Mouse (Mus musculus) right cerebral cortex, postnatal 36 days (tissue): ENCODE results near the gene Mto1.
A peak's percentile ranks its signal among the peaks of the same experiment; 100 is the strongest.
"Not testable (repeated sequence)": the region's sequence is repeated elsewhere in the genome, so short reads cannot be mapped to it uniquely, and the experiment has no call there.

Experiments
- DNase-seq, 2 experiments: peaks; one replicate each; pipeline ENCODE4 v3.0.0; 2022; ENCODE audit warnings: low spot score in 2 of 2, mixed read lengths in 1 of 2

Mto1 gene

GRCm38 (mm10) chr9:78506002-78506721 lies 58.2 kb downstream of the Mto1 start:
- DNase-seq = no peak

DNA sequence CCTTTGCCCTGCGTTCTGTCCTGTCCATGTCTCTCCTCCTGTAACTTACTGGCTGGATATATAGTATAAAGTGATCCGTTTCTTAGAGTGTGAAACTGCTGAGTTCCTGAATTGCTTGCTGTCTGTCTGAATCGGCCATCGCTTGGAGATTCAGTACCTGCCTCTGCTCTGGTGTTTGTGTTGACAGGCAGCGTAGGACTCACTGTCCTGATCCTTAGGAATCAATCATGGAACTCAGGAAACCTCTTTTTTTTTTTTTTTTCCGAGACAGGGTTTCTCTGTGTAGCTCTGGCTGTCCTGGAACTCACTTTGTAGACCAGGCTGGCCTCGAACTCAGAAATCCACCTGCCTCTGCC lies 58.7 kb downstream of the Mto1 start:
- DNase-seq = no peak

DNA sequence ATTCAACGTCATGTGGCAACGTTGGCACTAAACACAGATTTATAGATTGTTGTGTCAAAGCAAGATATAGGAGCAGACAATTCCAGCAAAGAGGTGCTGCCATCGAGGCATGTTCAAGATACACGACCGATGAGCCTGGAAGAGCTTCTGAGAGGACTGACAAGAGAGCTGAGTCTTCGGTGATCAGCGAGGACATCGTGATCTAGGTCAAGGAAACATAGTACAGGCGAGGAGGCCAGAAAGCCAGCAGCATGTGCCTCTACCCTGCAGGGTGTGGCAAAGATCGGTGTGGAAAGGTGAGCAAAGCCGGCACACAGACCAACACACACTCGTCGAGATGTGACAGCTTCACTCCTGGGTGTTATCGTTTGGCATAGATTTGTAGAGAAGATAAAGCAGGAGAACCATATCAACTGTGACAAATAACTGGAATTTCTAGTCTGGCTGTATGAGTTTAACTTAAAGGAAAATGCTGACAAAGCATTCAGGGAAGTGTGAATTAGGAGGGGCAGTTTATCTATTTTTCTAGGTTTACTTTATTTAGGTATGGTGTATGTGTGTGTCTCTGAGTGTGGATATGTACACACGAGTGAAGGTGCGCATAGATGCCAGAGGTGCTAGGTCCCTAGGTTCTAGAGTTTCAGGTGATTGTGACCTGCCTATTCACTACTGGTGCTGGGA lies 60.2 kb downstream of the Mto1 start:
- no peak for DNase-seq

DNA sequence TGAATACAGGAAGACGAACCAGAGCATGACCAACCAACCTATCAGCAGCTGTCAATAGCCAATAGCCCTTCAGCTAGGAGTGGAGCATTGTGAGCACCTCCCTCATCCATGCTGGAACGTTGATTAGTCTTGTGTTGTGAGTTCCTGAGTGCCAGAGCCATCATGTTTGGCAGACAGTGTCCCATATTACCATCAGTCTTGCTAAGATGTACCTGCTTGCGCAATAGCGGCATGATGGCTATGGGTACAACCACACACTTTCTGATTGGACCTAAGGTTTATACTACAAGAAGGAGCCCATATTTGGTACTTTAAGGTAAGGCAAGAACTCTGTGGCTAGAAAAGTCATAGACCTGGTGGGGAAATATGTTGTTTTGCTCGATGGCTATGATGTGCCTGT lies 63.7 kb downstream of the Mto1 start:
- no peak for DNase-seq

DNA sequence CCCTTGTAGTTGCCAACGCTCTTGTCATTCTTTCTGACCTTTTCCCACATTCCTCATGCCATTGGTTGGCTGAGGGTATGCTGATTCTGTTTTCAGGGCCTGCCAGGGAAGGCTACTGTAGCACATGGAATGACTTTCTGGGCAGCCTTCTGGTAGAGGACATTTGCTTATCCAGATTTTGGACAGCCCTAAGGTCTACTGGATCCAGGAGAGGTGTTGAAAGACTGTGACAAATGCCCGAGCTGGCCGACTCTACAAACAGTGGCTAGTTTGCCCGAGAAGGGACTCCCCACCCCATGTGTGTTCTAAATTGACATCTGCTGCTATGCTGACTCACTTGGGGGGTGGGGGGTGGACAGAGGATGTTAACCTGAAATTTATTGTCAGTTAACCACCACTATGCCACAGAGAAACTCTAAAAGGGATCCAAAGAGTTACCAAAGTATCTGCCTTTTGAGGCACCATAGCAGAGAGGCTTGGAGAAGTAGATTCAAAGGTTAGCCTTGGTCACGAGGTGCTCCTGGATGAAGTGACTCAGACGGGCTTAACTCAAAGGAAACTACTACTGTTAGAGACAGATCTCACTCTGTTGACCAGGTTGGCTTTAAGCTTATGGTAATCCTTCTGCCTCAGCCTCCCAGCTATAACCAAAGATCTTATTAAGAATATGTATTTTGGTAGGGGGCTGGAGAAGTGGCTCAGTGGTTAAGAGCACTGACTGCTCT lies 65.9 kb downstream of the Mto1 start:
- no peak for DNase-seq

DNA sequence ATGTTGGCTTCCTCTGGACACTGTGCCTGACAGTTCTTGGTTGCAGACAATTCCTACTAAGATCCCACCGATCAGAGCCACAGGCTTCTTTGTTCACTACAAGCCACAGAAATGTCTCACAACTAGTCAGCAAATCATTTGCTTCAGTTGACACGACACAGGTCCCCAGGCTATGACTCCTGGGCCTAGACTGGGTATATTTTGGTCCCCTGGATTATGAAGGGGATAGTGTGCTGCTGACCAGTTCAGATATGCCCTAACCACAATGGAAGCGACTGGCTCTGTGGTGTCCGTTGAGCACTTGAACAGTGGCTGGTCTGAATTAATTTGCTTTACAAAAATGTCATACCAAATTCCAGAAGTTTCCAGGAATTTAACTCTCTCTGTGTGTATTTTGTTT lies 66.7 kb downstream of the Mto1 start:
- DNase-seq = no peak

- DNase-seq = no peak
These were observed 68.1 kb downstream of the Mto1 start for GRCm38 (mm10) chr9:78516125-78516524.

- DNase-seq = not testable (repeated sequence)
These were observed 69.2 kb downstream of the Mto1 start for GRCm38 (mm10) chr9:78517237-78517636.

GRCm38 (mm10) chr9:78520127-78520779 lies 72.2 kb downstream of the Mto1 start:
- no peak for DNase-seq

DNA sequence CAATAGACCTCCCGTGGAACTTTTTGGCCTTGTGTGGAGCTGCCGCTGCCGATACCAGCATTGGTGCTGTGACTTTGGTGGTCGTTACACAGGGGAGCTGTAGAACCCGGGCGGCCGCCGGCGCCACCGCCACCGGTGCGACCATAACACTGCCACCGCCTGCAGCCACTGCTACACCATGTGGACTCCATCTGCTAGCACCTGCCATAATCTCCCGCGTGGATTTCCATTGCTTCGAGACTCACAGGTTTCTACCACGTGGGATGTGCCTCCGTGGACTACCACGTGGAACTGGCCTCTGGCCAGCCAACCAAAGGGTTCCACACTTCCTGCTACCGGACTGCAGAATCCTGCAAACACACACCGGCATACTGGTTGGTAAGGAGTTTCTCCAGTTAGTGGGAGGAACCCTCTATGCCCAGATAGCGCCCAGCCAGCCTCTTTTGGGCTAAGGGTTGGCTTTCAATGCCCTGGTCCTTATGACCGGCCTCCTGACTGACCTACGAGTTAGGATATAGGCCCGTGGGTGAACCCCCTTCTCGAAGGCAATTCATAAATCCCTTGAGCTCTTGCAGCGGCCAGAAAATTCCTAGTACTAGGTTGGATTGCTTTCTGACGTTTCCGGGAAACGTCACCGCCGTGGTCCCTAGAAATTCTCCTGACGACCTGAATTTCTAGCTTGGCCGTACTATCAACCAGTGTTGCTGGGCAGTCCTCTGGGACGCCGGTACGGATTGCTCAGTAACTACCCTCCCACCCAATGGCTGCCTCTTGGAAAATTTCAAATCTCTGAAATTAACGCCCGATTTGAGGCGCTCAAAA lies 73.0 kb downstream of the Mto1 start:
- peak in 1 of 2 experiments; percentile 18 for DNase-seq

DNA sequence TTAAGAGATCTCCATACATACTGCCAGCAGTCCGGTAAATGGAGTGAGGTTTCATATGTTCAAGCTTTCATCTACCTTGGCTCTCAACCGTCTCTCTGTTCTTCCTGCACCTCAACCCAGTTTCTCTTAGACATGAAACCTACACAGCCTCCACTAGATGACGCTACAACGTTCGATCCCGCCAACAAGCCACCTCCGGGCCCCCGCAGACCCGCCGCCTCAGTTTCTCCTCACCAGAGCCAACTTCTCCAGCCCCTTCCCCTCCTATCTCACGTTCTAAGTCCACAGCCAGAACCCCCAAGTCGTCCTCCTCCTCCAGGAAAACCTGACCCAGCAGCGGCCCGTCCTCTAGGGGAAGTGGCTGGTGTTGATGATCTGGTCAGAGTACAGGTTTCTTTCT lies 73.7 kb downstream of the Mto1 start:
- no peak for DNase-seq
